Mouse (Mus musculus) neural tube, embryonic 14.5 days (tissue): ENCODE data around the gene Fibp. TPM values are rescaled to one million over a fixed set of nuclear protein-coding genes. Genes with fewer than 3 reads are reported as not detected.
A peak's percentile ranks its signal among the peaks of the same experiment; 100 is the strongest.

ENCODE experiments used
- ATAC-seq: fragments of 200-750 bp; cut with Nextera tagmentation; 2 replicates; pipeline ENCODE4 v1.8.0; 2017; ENCODE audit warnings: low read depth, mild to moderate bottlenecking, moderate TSS enrichment, moderate library complexity
- H3K27ac ChIP-seq: fragments of 300-500 bp; sonication (generic); 2 replicates; pipeline ENCODE4 v1.5.1; 2014; ENCODE audit warnings: low read depth, mild to moderate bottlenecking, control low read depth, low read length, moderate library complexity, mixed read lengths
- H3K27me3 ChIP-seq: fragments of 300-500 bp; sonication (generic); 2 replicates; pipeline ENCODE4 v1.6.1; 2014; ENCODE audit warnings: low read length; ENCODE audit not compliant: control insufficient read depth, insufficient read depth
- H3K36me3 ChIP-seq: fragments of 300-500 bp; sonication (generic); 2 replicates; pipeline ENCODE4 v1.6.1; 2014; ENCODE audit warnings: low read length, mixed read lengths; ENCODE audit not compliant: control insufficient read depth, insufficient read depth
- H3K4me1 ChIP-seq: fragments of 300-500 bp; sonication (generic); 2 replicates; pipeline ENCODE4 v1.6.1; 2014; ENCODE audit warnings: low read length; ENCODE audit not compliant: control insufficient read depth, insufficient read depth
- H3K4me2 ChIP-seq: fragments of 300-500 bp; sonication (generic); 2 replicates; pipeline ENCODE4 v1.6.1; 2014; ENCODE audit warnings: mild to moderate bottlenecking, low read depth, low read length, control low read depth
- H3K4me3 ChIP-seq: fragments of 300-500 bp; sonication (generic); 2 replicates; pipeline ENCODE4 v1.5.1; 2014; ENCODE audit warnings: low read depth, low read length, control low read depth, mixed read lengths
- H3K9ac ChIP-seq: fragments of 300-500 bp; sonication (generic); replicated peaks from 2 replicates; pipeline ENCODE4 v1.6.1; 2014; ENCODE audit warnings: low read depth, mild to moderate bottlenecking, control low read depth, low read length, mixed read lengths
- H3K9me3 ChIP-seq: fragments of 300-500 bp; sonication (generic); 2 replicates; pipeline ENCODE4 v1.6.1; 2016; ENCODE audit warnings: low read length; ENCODE audit not compliant: control insufficient read depth
- WGBS: fragments of 180-500 bp; shearing (Covaris S2); extraction: QIAGEN DNeasy Blood & Tissue Kit; methylation state at CpG from one replicate; pipeline ENCODE4 v1.1.7; 2014; 5-methylcytosine and 5-hydroxymethylcytosine counted together
- polyA plus RNA-seq: library from polyadenylated mRNA; unstranded; fragments of >200 nt; fragmentation: Nextera tagmentation; extraction: Ambion mirVana; gene quantifications from 2 replicates; pipeline ENCODE4 v1.2.1, GENCODE M21; 2014

The Fibp gene
- polyA plus RNA-seq, 1 experiment from 2014 or later: 179 TPM

DNA sequence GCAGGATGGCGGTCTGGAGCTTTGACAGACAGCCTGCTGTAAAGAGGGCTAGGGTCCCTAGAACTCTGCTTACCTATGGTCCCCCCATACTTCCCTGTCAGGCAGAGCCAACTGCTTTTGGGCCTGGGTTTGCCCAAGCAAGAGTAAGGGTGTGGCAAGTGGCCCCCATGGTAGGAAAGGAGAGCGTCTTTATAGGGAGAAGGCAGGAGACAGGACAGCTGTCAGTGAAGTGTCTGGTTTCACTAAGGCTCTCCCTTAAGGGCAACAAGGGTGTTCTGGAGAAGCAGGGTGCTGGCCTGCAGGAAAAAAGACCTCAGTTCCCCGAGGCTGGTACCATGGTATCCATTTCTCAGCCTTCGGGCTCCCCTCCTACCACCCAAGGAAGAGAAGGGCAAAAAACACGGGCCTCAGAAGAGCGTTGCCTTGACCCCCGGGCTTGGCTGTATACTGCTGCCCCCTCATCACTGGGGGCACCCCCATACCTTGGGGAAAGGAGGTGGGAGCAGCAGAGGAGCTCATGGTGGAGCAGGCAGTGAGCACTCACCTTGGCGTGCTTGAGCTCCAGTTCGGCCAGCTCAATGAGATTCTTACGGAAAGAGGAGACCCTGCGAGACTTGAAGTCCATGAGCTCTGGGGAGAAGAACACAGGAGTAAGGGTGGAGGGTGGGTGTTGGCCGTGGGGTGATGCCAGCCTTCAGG, 35.1 kb downstream of the Fibp start:
- no peak overlapping the region for H3K4me2 ChIP-seq
- peaks cover 15% of the 10 kb centered on the region; the same call in 1 of the 2 replicates for H3K4me1 ChIP-seq
- 86% methylated on average over 12 of the region's 12 CpGs for WGBS
- no peak overlapping the region for H3K9ac ChIP-seq
- no peak overlapping the region for H3K27ac ChIP-seq
- no peak for ATAC-seq
- H3K36me3 ChIP-seq: peaks cover 54% of the 10 kb centered on the region
- H3K9me3 ChIP-seq: no peaks in the 10 kb centered on the region
- H3K4me3 ChIP-seq: no peak overlapping the region
- H3K27me3 ChIP-seq: no peaks in the 10 kb centered on the region

- no peak overlapping the region for H3K27ac ChIP-seq
- 89% methylated on average over 16 of the region's 16 CpGs for WGBS
These were observed 35.6 kb downstream of the Fibp start for GRCm38 (mm10) chr19:5496052-5496370.

GRCm38 (mm10) chr19:5500330-5500875, 40.0 kb downstream of the Fibp start:
- H3K4me3 ChIP-seq: no peak overlapping the region
- H3K9me3 ChIP-seq: no peaks in the 10 kb centered on the region
- H3K4me1 ChIP-seq: no peaks in the 10 kb centered on the region
- H3K9ac ChIP-seq: no peak overlapping the region
- H3K4me2 ChIP-seq: no peak overlapping the region
- no peaks in the 10 kb centered on the region for H3K27me3 ChIP-seq
- no peak for ATAC-seq
- 94% methylated on average over 2 of the region's 2 CpGs for WGBS
- H3K27ac ChIP-seq: no peak overlapping the region
- peaks cover 26% of the 10 kb centered on the region for H3K36me3 ChIP-seq

More at GRCm38 (mm10) chr19:5496052-5496370, 35.6 kb downstream of the Fibp start:
- Histone ChIP-seq H3K4me3 (no peak overlapping the region), H3K4me1 (peaks cover 15% of the 10 kb centered on the region; the same call in 1 of the 2 replicates), H3K4me2 (no peak overlapping the region), H3K9ac (no peak overlapping the region), H3K27me3 (no peaks in the 10 kb centered on the region), H3K9me3 (no peaks in the 10 kb centered on the region), H3K36me3 (peaks cover 54% of the 10 kb centered on the region)
- ATAC-seq: no peak

GRCm38 (mm10) chr19:5503687-5504086, 43.3 kb downstream of the Fibp start, which contains the start of gene 1700020D05Rik:
Gene 1700020D05Rik (minus strand): TSS chr19:5503787.
- Histone ChIP-seq H3K4me1 (no peaks in the 10 kb centered on the region), H3K4me3 (no peak within 1 kb of the TSS), H3K9ac (no peak within 1 kb of the TSS), H3K36me3 (peaks cover 3% of the 10 kb centered on the region; the same call in 1 of the 2 replicates), H3K4me2 (no peak within 1 kb of the TSS), H3K27me3 (no peaks in the 10 kb centered on the region), H3K9me3 (no peaks in the 10 kb centered on the region), H3K27ac (no peak within 1 kb of the TSS)
- ATAC-seq: no peak
- 50% methylated on average over 16 of the region's 17 CpGs for WGBS

GRCm38 (mm10) chr19:5510031-5511026, 49.9 kb downstream of the Fibp start, which contains the start of gene Snx32:
Gene Snx32 (minus strand): TSS chr19:5510538.
- Histone ChIP-seq H3K4me1 (peaks cover 13% of the 10 kb centered on the region; the same call in 1 of the 2 replicates), H3K4me3 (peak within 1 kb of the TSS; percentile 38), H3K27ac (peak within 1 kb of the TSS; percentile 62), H3K36me3 (no peaks in the 10 kb centered on the region), H3K9me3 (no peaks in the 10 kb centered on the region), H3K4me2 (peak within 1 kb of the TSS; percentile 84), H3K27me3 (no peaks in the 10 kb centered on the region), H3K9ac (peak within 1 kb of the TSS; percentile 61)
- ATAC-seq: peak; percentile 99
- 3% methylated on average over 47 of the region's 47 CpGs for WGBS

DNA sequence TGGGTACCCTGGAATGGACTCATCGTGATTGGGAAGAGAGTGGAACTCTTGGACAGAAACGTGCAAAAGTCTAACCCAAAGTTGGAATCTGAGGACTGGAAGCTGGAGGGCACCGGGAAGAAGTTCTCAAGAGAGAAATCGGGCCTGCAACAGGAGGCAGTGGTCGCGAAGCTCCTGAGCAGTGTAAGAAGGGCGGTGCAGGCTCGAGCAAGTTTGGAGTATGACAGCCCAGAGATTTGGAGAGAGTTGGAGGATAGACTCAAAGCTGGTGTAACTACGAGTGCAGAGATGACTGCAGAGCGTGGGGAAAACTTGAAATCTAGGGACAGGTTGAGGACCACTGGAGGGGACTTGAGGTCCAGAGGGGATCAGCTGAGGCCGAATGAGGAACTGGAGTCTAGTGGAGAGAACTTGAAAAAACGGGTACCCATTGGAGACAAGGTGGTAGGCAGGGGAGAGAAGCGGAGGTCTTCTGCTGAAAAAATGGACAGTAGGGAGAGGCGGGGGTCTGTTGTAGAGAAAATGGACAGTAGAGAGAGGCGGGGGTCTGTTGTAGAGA, 50.7 kb downstream of the Fibp start:
- H3K4me2 ChIP-seq: peak overlapping the region; percentile 84
- H3K27ac ChIP-seq: no peak overlapping the region
- no peaks in the 10 kb centered on the region for H3K9me3 ChIP-seq
- peak overlapping the region; percentile 38 for H3K4me3 ChIP-seq
- peaks cover 13% of the 10 kb centered on the region; the same call in 1 of the 2 replicates for H3K4me1 ChIP-seq
- H3K27me3 ChIP-seq: no peaks in the 10 kb centered on the region
- ATAC-seq: no peak
- 49% methylated on average over 15 of the region's 15 CpGs for WGBS
- H3K36me3 ChIP-seq: no peaks in the 10 kb centered on the region
- peak overlapping the region; percentile 61 for H3K9ac ChIP-seq

GRCm38 (mm10) chr19:5512091-5513004, 51.9 kb downstream of the Fibp start:
- 87% methylated on average over 12 of the region's 12 CpGs for WGBS
- Histone ChIP-seq H3K9ac (no peak overlapping the region), H3K4me2 (peak overlapping the region; percentile 11; the same call in 1 of the 2 replicates), H3K4me1 (peaks cover 13% of the 10 kb centered on the region; the same call in 1 of the 2 replicates), H3K9me3 (no peaks in the 10 kb centered on the region), H3K4me3 (no peak overlapping the region), H3K36me3 (no peaks in the 10 kb centered on the region), H3K27ac (no peak overlapping the region), H3K27me3 (no peaks in the 10 kb centered on the region)
- no peak for ATAC-seq

DNA sequence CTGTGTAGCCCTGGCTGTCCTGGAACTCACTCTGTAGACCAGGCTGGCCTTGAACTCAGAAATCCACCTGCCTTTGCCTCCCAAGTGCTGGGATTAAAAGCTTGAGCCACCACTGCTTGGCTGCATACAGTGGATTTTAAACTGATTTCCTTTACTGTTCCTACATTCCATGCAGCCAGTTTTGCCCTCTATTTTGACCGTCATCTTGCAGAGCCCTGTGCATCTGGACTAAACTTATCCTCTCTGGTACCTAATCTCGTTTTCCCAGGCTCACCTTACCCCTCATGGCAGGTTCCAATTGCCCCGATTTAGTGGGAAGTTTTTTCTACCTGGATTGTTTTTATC, 52.6 kb downstream of the Fibp start:
- no peaks in the 10 kb centered on the region for H3K27me3 ChIP-seq
- WGBS: 84% methylated on average over 3 of the region's 3 CpGs
- peaks cover 13% of the 10 kb centered on the region; the same call in 1 of the 2 replicates for H3K4me1 ChIP-seq
- H3K36me3 ChIP-seq: no peaks in the 10 kb centered on the region
- no peak overlapping the region for H3K27ac ChIP-seq
- ATAC-seq: no peak
- H3K9me3 ChIP-seq: no peaks in the 10 kb centered on the region
- H3K4me3 ChIP-seq: no peak overlapping the region
- H3K9ac ChIP-seq: no peak overlapping the region
- no peak overlapping the region for H3K4me2 ChIP-seq
